Mouse (Mus musculus) inflammation-experienced regulatory T-cells, adult 6 months (primary cell): ENCODE results near the gene Rnf157. TPM values are rescaled to one million over a fixed set of nuclear protein-coding genes. Genes with fewer than 3 reads are reported as not detected.
A peak's percentile ranks its signal among the peaks of the same experiment; 100 is the strongest.

Experiments
- ATAC-seq: one replicate; pipeline ENCODE4 v1.8.0; 2017
- polyA plus RNA-seq, 3 experiments: library from polyadenylated mRNA; unstranded; fragments of 100-300 nt; shearing (Covaris generic); gene quantifications; one replicate each; pipeline ENCODE4 v1.2.1; 2017

Rnf157 gene
- polyA plus RNA-seq, 3 experiments from 2014 or later = 3.0 to 15.1 (median 8.5) TPM

DNA sequence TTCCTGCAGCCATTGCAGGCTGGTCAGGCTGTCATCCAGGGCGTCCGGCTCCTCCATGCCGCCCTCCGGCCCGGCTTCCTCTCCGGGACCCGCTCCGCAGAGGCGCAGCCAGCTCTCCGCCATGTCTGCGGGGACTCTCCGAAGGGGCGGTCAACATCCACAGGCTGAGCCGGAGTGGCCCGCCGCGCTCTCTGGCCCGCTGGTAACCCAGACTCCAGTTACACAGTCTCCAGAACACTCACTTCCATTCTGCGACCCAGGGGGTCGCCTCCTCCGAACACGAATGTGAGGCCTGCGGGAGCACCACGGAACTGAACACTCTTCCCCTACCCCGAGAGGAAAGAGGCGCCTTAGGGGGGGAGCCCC is 78.4 kb downstream of the Rnf157 start:
- no peak for ATAC-seq

DNA sequence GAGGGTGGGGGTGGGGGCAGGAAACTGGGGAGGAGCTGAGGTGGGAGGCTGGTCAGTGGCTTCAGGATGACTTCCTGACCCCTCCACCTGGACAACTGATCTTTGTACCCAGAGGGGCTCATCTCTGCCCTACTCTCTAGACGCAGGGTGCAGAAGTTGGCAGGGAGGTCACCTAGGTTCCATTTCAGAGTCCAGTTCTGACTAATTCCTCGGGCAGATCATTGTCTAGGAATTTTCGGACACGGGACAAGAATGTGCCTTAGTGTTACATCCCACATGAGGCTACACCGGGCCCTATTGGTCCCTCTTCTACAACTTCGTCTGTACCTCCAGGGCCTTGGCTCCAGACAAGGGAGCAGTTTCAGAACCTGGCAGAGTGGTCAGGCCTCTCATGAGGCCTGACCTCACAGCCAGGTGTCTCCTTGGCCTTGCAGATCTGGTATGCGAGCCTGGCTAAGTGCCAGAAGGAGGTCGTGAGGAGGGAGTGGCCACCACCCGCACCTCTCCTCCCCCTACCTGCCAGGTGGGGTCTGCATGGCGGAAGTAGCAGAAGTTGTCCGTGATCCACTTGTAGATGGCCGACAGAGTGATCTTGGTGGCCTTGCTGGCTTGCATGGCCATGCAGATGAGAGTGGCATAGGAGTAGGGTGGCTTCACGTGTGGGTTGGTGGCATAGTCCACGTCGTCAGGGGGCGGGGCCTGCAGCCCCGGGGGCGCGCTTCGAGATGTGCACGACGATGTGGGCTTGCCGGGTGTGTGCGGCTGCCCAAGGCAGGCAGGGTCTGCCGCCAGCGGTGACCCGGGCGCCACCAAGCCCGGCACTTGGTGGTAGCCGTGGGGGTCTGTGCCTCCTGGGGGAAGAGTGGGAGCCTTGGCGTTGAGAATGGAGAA is 79.1 kb downstream of the Rnf157 start:
- no peak for ATAC-seq

DNA sequence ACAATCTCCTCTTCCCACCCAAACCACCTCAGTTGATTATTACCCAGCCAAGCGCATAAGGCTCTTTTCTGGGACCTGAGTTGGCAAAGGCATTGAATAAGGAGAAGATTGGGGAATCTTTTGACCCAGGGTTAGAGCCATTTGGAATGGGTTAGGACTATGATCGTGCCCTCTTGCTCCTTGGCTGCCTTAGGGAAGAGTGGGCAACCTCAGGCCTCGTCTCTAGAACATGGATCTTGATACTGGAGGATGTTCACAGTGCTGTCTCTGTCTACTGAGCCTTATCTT is 79.9 kb downstream of the Rnf157 start:
- no peak for ATAC-seq

DNA sequence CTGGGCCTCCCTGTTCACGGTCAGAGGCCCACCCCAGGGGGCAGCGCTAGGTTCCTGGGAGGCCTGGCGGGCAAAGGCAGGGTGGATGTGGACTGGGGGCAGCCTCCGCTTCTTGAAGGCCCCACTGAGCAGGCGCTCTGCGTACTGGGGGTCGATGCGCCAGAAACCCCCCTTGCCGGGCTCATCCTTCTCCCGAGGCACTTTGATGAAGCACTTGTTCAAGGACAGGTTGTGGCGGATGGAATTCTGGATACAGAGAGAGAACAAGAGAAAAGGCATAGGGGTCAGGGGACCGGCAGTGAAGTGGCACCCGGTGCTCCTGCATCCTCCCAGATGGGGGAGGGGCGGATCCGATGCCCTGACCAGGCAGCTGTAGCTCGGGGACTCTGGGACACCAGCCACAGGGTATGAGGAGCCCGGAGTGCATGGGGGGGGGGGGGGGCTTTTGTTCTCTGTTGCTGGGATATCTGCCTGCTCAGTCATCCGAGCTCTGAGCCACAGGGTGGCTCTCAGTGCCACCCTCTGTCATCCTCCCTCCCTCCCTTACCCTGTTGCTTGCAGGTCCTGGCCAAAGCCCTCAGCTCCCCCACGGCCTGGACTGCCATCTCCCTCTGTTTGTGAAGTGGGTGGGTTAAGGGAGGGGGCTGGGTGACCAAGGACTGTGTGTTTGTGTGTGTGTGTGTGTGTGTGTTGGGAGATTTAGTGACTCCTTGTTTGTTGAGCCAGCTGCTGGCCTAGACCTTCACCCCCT is 80.4 kb downstream of the Rnf157 start:
- no peak for ATAC-seq

DNA sequence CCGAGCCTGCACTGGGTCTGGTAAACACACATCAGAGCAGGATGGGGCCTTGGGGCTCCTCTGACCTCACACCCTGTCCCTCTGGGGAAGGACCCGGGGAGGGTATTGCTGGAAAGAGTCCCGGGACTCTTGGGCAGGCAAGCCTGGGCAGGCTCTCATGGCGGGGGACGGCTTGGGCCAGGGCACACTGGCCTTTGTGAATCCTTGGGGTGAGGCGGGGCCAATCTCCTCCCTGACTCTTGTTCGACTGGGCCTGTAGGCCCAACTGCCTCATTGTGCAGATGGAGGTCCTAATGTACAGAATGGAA is 82.7 kb downstream of the Rnf157 start:
- ATAC-seq = no peak

- no peak for ATAC-seq
Observed at GRCm38 (mm10) chr11:116329314-116330210, 83.3 kb downstream of the Rnf157 start.

- ATAC-seq = no peak
Observed at GRCm38 (mm10) chr11:116326963-116327603, 85.7 kb downstream of the Rnf157 start.

GRCm38 (mm10) chr11:116318719-116319659 is 93.8 kb downstream of the Rnf157 start:
- ATAC-seq = peak; percentile 67

- no peak for ATAC-seq
Observed at GRCm38 (mm10) chr11:116312359-116312758, 100.5 kb downstream of the Rnf157 start.

DNA sequence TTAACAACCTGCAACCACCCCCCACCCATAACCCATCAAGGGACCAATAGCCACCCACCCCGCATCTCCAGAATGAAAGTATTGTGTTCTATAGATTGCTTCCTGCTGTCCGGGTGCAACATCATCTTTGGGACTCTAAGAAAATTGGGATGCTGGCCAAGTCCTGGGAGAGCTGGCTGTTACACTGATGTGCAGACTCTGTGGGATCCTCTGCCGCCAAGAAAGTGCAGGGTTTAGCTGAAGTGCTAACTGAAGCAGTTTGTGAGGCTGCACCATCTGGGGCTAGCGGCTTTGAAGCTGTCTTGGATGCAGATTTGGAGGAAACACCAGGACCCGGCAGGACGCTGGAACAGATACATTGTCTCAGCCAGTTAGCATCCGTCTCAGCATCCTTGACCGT is 101.7 kb downstream of the Rnf157 start:
- ATAC-seq = no peak

- ATAC-seq = no peak
Observed at GRCm38 (mm10) chr11:116309601-116310000, 103.2 kb downstream of the Rnf157 start.

- no peak for ATAC-seq
Observed at GRCm38 (mm10) chr11:116307762-116308531, 104.9 kb downstream of the Rnf157 start.

DNA sequence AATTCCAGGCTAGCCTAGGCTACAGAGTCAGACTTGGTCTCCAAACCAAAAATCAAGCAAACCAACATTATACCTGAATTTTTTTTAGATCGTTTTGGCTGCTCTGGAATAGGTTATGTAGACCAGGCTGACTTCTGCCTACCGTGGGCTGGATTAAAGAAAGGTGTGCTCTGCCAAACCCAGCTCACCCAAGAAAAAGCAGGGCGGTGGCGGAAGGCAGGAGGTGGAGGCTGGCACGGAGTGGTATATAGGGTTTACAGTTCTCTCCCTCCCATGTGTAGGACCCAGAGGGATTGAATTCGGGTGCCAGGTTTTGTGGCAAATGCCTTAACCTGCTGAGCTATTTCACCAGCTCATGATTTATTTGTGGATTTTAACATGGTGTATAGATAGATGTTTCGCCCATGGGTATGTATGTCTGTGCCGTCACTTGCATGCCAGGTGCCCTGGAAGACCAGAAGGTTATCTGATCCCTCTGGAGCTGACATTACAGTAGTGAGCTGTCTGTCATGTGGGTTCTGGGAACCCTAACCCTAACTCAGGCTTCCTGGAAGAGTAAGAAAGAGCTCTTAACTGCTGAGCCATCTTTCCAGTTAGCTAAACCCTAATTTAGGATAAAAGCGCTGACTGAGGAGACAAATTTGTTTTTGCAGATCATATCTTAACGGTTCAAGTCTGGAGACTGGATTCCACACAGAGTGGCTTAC is 105.7 kb downstream of the Rnf157 start, which contains the start of gene Exoc7:
Exoc7 (minus strand) TSS at position 215 of the 707 bp plus-strand sequence.
- ATAC-seq = no peak

DNA sequence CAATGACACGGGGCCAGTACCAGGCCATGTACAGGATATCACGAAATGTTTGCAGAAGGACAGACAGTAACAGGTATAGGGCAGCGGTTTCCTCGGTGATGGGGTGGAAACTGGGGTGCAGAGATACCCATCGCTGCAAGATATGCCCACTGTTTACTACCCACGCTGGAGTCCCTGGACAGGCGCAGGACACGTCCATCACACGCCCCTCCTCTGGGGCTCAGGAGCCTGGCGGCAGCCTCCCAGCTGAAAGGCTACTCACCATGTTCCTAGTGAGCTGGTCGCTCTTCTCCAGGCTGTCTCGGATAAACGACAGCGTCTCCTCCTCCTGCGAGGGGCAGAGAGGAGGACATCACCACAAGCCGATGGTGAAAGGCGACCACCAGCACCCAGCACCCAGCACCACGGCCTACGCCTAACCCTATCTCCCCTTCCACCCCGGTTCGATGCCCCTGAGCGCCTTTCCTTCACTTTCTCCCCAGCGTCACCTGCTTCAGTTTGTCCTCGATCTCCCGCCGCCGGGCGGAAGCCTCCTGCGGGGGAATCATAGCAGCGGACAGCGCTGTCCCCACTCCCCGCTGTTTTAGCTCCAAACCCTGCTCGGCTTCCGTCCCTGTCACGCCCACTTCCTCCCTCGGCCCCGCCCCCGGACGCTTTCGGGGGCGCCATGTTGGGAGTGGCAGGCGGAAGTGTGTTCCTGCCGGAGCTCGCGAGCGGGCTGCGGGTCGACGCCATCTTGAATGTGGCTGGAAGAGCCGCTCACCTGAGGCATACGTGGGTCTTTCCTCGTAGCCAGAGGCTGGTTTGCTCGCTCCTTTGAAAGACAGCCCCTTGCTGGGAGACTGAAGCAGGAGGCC is 106.5 kb downstream of the Rnf157 start:
- peak; percentile 95 for ATAC-seq

- ATAC-seq = no peak
Observed at GRCm38 (mm10) chr11:116305423-116305822, 107.4 kb downstream of the Rnf157 start.

DNA sequence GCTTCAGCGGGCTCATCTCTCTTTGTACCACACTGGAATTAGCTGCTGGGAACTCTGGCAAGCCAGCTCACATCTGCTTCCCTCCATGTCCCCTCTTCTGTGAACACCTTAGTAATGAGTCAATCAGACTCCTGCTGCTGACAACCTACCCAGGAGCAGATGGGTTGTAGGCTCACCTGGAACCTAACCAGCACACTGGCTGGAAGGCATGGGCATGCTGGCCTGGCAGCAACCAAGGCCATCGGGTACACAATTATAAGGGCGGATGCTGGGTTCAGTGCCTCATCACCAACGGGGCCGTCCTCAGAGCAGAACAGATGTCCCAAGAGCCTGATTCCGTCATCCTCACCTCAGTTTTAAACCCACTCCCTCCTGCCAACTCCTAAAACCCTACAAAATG is 114.2 kb downstream of the Rnf157 start:
- ATAC-seq = no peak

GRCm38 (mm10) chr11:116298221-116298620 is 114.6 kb downstream of the Rnf157 start:
- ATAC-seq = no peak

DNA sequence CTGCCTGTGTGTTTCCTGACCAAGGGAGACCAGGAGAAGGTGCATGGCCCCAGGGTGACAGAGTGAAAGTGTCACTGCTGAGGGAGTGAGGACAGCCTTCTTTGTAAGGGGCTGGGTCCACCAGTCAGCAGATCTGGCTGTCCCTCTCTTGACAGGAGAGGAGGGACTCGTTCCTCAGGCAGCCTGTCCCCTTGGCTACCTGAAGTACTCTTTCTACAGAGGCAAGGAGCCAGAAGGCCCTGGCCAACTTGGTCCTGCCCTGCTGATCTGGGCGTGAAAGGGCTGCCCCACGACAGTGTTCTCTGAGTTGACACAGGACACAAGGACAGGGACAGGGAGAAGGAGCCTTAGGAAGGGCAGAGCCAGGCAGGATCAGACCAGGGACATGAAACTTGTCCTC is 115.8 kb downstream of the Rnf157 start:
- ATAC-seq = no peak

DNA sequence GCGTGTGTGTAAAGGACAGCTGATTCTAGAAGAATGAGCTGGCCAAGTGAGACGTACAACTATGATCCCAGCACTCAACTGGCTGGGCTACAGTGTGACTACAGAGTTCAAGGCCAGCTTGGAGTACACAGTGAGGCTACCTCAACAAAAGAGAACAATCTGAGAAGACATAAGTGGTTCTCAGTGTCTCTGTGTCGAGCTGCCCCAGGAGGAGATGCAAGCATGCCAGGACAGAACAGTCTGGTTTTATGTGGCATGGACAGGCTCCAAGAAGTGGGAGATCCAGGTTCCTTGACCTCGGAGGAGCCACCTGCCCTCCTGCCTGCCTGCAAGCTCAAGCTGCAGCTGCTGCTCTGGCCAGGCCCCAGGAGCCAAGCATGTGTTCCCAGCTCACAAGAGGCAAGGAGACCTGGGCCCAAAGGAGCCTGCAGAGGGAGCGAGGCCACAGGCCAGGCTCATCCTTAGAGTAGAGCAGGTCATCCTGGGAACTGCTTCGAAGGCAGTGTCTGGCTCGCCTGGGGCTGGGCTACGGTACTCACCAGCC is 116.6 kb downstream of the Rnf157 start:
- no peak for ATAC-seq
